24 mouse cellular contexts compared by ENCODE assay signal in the genomic region with DNA sequence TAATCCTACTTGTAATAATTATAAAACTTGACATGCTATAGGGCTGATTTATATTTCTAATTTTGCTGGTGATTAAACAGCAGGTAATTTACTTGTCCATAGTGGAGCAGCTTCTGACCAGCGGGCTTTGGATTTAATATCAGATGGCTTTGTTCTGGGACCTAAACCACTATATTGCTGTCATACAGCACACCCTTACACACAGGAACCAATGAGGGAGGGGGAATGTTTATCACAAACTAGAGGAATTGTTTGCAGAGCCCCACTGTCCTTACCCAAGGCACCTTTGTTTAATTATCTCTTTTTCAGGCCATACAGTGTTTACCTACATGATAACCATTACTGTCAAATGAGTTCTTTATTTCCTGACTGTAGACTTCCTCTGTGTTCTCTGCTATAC.
"Had no signal": no experiment of that assay in that cellular context is flagged by ENCODE, and none has a peak within 500 bp of the region (broad histone marks: within the 10 kb centered on the region; RNA-seq: fewer than 3 reads in every experiment).

No protein-coding gene starts in this region.

- H3K9me3 ChIP-seq: heart, embryonic 13.5 days; heart, embryonic 15.5 days; hindbrain, embryonic 13.5 days; kidney, embryonic 15.5 days; limb, embryonic 13.5 days; limb, embryonic 15.5 days had no signal

- ATAC-seq: hindbrain, postnatal 0 days; intestine, embryonic 16.5 days had no signal

- H3K36me3 ChIP-seq: heart, embryonic 13.5 days; heart, embryonic 15.5 days; hindbrain, embryonic 13.5 days; kidney, embryonic 15.5 days; limb, embryonic 13.5 days; limb, embryonic 15.5 days had no signal

- H3K9ac ChIP-seq: heart, embryonic 13.5 days; heart, embryonic 15.5 days; hindbrain, embryonic 13.5 days; kidney, embryonic 15.5 days; limb, embryonic 13.5 days; limb, embryonic 15.5 days had no signal

- H3K4me2 ChIP-seq: heart, embryonic 11.5 days; heart, embryonic 13.5 days; heart, embryonic 15.5 days; hindbrain, embryonic 13.5 days; kidney, embryonic 15.5 days; limb, embryonic 13.5 days; limb, embryonic 15.5 days had no signal

- H3K27me3 ChIP-seq: heart, embryonic 15.5 days; limb, embryonic 13.5 days; limb, embryonic 15.5 days had no signal

- DNase-seq: gastrocnemius, adult 2 months; gastrocnemius, postnatal 10 days; gastrocnemius, postnatal 25 days; heart, adult 18-20 months; heart, postnatal 14 days; heart, postnatal 36 days; kidney, adult 11 months; kidney, adult 2 months; kidney, adult 9 months; kidney, postnatal 14 days; kidney, postnatal 36 days; layer of hippocampus, adult 9-11 months; layer of hippocampus, postnatal 36 days; left cerebral cortex, postnatal 4 days had no signal

- H3K27ac ChIP-seq: gastrocnemius, adult 2 months; heart, embryonic 13.5 days; heart, embryonic 15.5 days; hindbrain, embryonic 13.5 days; hindbrain, postnatal 0 days; kidney, embryonic 15.5 days; kidney, postnatal 0 days; limb, embryonic 13.5 days; limb, embryonic 15.5 days had no signal

- H3K4me3 ChIP-seq: gastrocnemius, adult 2 months; heart, embryonic 13.5 days; heart, embryonic 15.5 days; hindbrain, embryonic 13.5 days; kidney, embryonic 15.5 days; limb, embryonic 13.5 days; limb, embryonic 15.5 days had no signal
